Mouse (Mus musculus) stomach, postnatal 0 days (tissue): ENCODE data around the gene Pus10.

Source experiments
- CTCF ChIP-seq: IDR thresholded peaks from 2 replicates; pipeline ENCODE4 v1.5.1; 2016; ENCODE audit warnings: antibody characterized with exemption, low read depth, mild to moderate bottlenecking, moderate library complexity
- EP300 ChIP-seq: optimal IDR thresholded peaks from 2 replicates; pipeline ENCODE3; 2016; ENCODE audit warnings: antibody characterized with exemption

DNA sequence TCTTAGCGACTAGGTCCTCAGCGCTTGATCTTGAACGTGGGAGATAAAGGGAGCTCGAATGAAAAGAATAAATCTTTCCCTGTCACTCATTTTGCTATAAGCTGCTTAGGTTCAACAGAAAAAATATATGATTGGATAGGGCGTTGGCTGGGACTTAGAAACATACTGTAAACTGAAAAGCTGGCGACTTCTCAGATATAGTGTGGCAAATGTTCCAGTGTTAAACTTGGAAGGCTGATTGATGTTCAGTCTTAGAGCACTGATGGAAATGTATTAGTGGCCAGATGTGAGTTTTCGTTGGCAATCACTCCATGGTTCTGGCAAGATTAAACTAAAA, 31.6 kb upstream of the Pus10 start:
- TF ChIP-seq CTCF = no peak
- no peak for TF ChIP-seq EP300
